Mouse (Mus musculus): ENCODE results near the gene C1qc.

GRCm38 (mm10) chr4:136896461-136896860 is 3.6 kb upstream of the C1qc start:
- TF ChIP-seq CTCF (IDR thresholded peaks at IDR 0.05; ENCODE audit: low read depth, low read length) = no peak
- no peak for TF ChIP-seq POLR2A (IDR thresholded peaks at IDR 0.05; ENCODE audit: extremely low read depth, insufficient read depth, low read length)

Measured in liver, adult 2 months (tissue).